Mouse (Mus musculus): ENCODE measurements around the gene Dmxl2.

Dmxl2 gene

GRCm38 (mm10) chr9:54529950-54530349 lies 28.5 kb upstream of the Dmxl2 start:
- Histone ChIP-seq H3K36me3 (ENCODE audit: control insufficient read depth, insufficient read depth, low read length, poor library complexity, severe bottlenecking) (no peaks in the 10 kb centered on the region), H3K27me3 (ENCODE audit: control insufficient read depth, insufficient read depth, low read length, poor library complexity, severe bottlenecking) (no peaks in the 10 kb centered on the region)
- no peak for DNase-seq (ENCODE audit: low read depth, low spot score)

GRCm38 (mm10) chr9:54527694-54528093 lies 26.3 kb upstream of the Dmxl2 start:
- no peaks in the 10 kb centered on the region for H3K36me3 ChIP-seq (ENCODE audit: control insufficient read depth, insufficient read depth, low read length, poor library complexity, severe bottlenecking)
- no peak for DNase-seq (ENCODE audit: low read depth, low spot score)

GRCm38 (mm10) chr9:54520286-54520685 lies 18.9 kb upstream of the Dmxl2 start:
- DNase-seq (ENCODE audit: low read depth, low spot score): no peak
- no peaks in the 10 kb centered on the region for H3K27me3 ChIP-seq (ENCODE audit: control insufficient read depth, insufficient read depth, low read length, poor library complexity, severe bottlenecking)

More at GRCm38 (mm10) chr9:54527694-54528093, 26.3 kb upstream of the Dmxl2 start:
- no peaks in the 10 kb centered on the region for H3K27me3 ChIP-seq (ENCODE audit: control insufficient read depth, insufficient read depth, low read length, poor library complexity, severe bottlenecking)

GRCm38 (mm10) chr9:54518921-54519320 lies 17.5 kb upstream of the Dmxl2 start:
- no peaks in the 10 kb centered on the region for H3K36me3 ChIP-seq (ENCODE audit: control insufficient read depth, insufficient read depth, low read length, poor library complexity, severe bottlenecking)
- no peak for DNase-seq (ENCODE audit: low read depth, low spot score)
- no peaks in the 10 kb centered on the region for H3K27me3 ChIP-seq (ENCODE audit: control insufficient read depth, insufficient read depth, low read length, poor library complexity, severe bottlenecking)

More at GRCm38 (mm10) chr9:54520286-54520685, 18.9 kb upstream of the Dmxl2 start:
- no peaks in the 10 kb centered on the region for H3K36me3 ChIP-seq (ENCODE audit: control insufficient read depth, insufficient read depth, low read length, poor library complexity, severe bottlenecking)

- DNase-seq (ENCODE audit: low read depth, low spot score): no peak
Measured at GRCm38 (mm10) chr9:54515991-54516390, 14.6 kb upstream of the Dmxl2 start.

GRCm38 (mm10) chr9:54502873-54503272 lies 1.4 kb upstream of the Dmxl2 start:
- Histone ChIP-seq H3K36me3 (ENCODE audit: control insufficient read depth, insufficient read depth, low read length, poor library complexity, severe bottlenecking) (no peaks in the 10 kb centered on the region), H3K27me3 (ENCODE audit: control insufficient read depth, insufficient read depth, low read length, poor library complexity, severe bottlenecking) (no peaks in the 10 kb centered on the region; the same call in 1 of the 2 replicates)
- no peak for DNase-seq (ENCODE audit: low read depth, low spot score)

More at GRCm38 (mm10) chr9:54515991-54516390, 14.6 kb upstream of the Dmxl2 start:
- no peaks in the 10 kb centered on the region for H3K36me3 ChIP-seq (ENCODE audit: control insufficient read depth, insufficient read depth, low read length, poor library complexity, severe bottlenecking)
- H3K27me3 ChIP-seq (ENCODE audit: control insufficient read depth, insufficient read depth, low read length, poor library complexity, severe bottlenecking): no peaks in the 10 kb centered on the region

GRCm38 (mm10) chr9:54502111-54502495 lies 677 bp upstream of the Dmxl2 start:
- H3K36me3 ChIP-seq (ENCODE audit: control insufficient read depth, insufficient read depth, low read length, poor library complexity, severe bottlenecking): no peaks in the 10 kb centered on the region
- no peaks in the 10 kb centered on the region; the same call in 1 of the 2 replicates for H3K27me3 ChIP-seq (ENCODE audit: control insufficient read depth, insufficient read depth, low read length, poor library complexity, severe bottlenecking)
- DNase-seq (ENCODE audit: low read depth, low spot score): no peak

- no peak for DNase-seq (ENCODE audit: low read depth, low spot score)
- no peaks in the 10 kb centered on the region; the same call in 1 of the 2 replicates for H3K27me3 ChIP-seq (ENCODE audit: control insufficient read depth, insufficient read depth, low read length, poor library complexity, severe bottlenecking)
- H3K36me3 ChIP-seq (ENCODE audit: control insufficient read depth, insufficient read depth, low read length, poor library complexity, severe bottlenecking): no peaks in the 10 kb centered on the region
Measured at GRCm38 (mm10) chr9:54500832-54501452, 484 bp downstream of the Dmxl2 start.

- no peak for DNase-seq (ENCODE audit: low read depth, low spot score)
- no peaks in the 10 kb centered on the region for H3K36me3 ChIP-seq (ENCODE audit: control insufficient read depth, insufficient read depth, low read length, poor library complexity, severe bottlenecking)
Measured at GRCm38 (mm10) chr9:54499791-54500190, 1.6 kb downstream of the Dmxl2 start.

GRCm38 (mm10) chr9:54499291-54499690 lies 2.1 kb downstream of the Dmxl2 start:
- H3K36me3 ChIP-seq (ENCODE audit: control insufficient read depth, insufficient read depth, low read length, poor library complexity, severe bottlenecking): no peaks in the 10 kb centered on the region
- DNase-seq (ENCODE audit: low read depth, low spot score): no peak
- no peaks in the 10 kb centered on the region; the same call in 1 of the 2 replicates for H3K27me3 ChIP-seq (ENCODE audit: control insufficient read depth, insufficient read depth, low read length, poor library complexity, severe bottlenecking)

More at GRCm38 (mm10) chr9:54499791-54500190, 1.6 kb downstream of the Dmxl2 start:
- H3K27me3 ChIP-seq (ENCODE audit: control insufficient read depth, insufficient read depth, low read length, poor library complexity, severe bottlenecking): no peaks in the 10 kb centered on the region; the same call in 1 of the 2 replicates

- no peaks in the 10 kb centered on the region for H3K27me3 ChIP-seq (ENCODE audit: control insufficient read depth, insufficient read depth, low read length, poor library complexity, severe bottlenecking)
- DNase-seq (ENCODE audit: low read depth, low spot score): no peak
- H3K36me3 ChIP-seq (ENCODE audit: control insufficient read depth, insufficient read depth, low read length, poor library complexity, severe bottlenecking): no peaks in the 10 kb centered on the region
Measured at GRCm38 (mm10) chr9:54490431-54490830, 11.0 kb downstream of the Dmxl2 start.

GRCm38 (mm10) chr9:54489599-54489998 lies 11.8 kb downstream of the Dmxl2 start:
- DNase-seq (ENCODE audit: low read depth, low spot score): no peak
- H3K27me3 ChIP-seq (ENCODE audit: control insufficient read depth, insufficient read depth, low read length, poor library complexity, severe bottlenecking): no peaks in the 10 kb centered on the region
- H3K36me3 ChIP-seq (ENCODE audit: control insufficient read depth, insufficient read depth, low read length, poor library complexity, severe bottlenecking): no peaks in the 10 kb centered on the region

GRCm38 (mm10) chr9:54484927-54485326 lies 16.5 kb downstream of the Dmxl2 start:
- Histone ChIP-seq H3K36me3 (ENCODE audit: control insufficient read depth, insufficient read depth, low read length, poor library complexity, severe bottlenecking) (no peaks in the 10 kb centered on the region), H3K27me3 (ENCODE audit: control insufficient read depth, insufficient read depth, low read length, poor library complexity, severe bottlenecking) (no peaks in the 10 kb centered on the region)
- DNase-seq (ENCODE audit: low read depth, low spot score): no peak

- DNase-seq (ENCODE audit: low read depth, low spot score): no peak
- no peaks in the 10 kb centered on the region for H3K36me3 ChIP-seq (ENCODE audit: control insufficient read depth, insufficient read depth, low read length, poor library complexity, severe bottlenecking)
- no peaks in the 10 kb centered on the region for H3K27me3 ChIP-seq (ENCODE audit: control insufficient read depth, insufficient read depth, low read length, poor library complexity, severe bottlenecking)
Measured at GRCm38 (mm10) chr9:54483215-54483614, 18.2 kb downstream of the Dmxl2 start.

GRCm38 (mm10) chr9:54482763-54483162 lies 18.7 kb downstream of the Dmxl2 start:
- no peaks in the 10 kb centered on the region for H3K36me3 ChIP-seq (ENCODE audit: control insufficient read depth, insufficient read depth, low read length, poor library complexity, severe bottlenecking)
- H3K27me3 ChIP-seq (ENCODE audit: control insufficient read depth, insufficient read depth, low read length, poor library complexity, severe bottlenecking): no peaks in the 10 kb centered on the region
- no peak for DNase-seq (ENCODE audit: low read depth, low spot score)

GRCm38 (mm10) chr9:54479054-54479453 lies 22.4 kb downstream of the Dmxl2 start:
- Histone ChIP-seq H3K36me3 (ENCODE audit: control insufficient read depth, insufficient read depth, low read length, poor library complexity, severe bottlenecking) (no peaks in the 10 kb centered on the region), H3K27me3 (ENCODE audit: control insufficient read depth, insufficient read depth, low read length, poor library complexity, severe bottlenecking) (no peaks in the 10 kb centered on the region)
- DNase-seq (ENCODE audit: low read depth, low spot score): no peak
